Mouse (Mus musculus) hindbrain, embryonic 14.5 days (tissue): ENCODE data around the gene Engase. TPM values are rescaled to one million over a fixed set of nuclear protein-coding genes. Genes with fewer than 3 reads are reported as not detected.
A peak's percentile ranks its signal among the peaks of the same experiment; 100 is the strongest.

Source experiments
- ATAC-seq: fragments of 200-750 bp; cut with Nextera tagmentation; 2 replicates; pipeline ENCODE4 v1.8.0; 2017; ENCODE audit warnings: moderate number of reproducible peaks, mild to moderate bottlenecking, moderate TSS enrichment, moderate library complexity; ENCODE audit not compliant: low FRiP score
- DNase-seq: peaks from one replicate; pipeline ENCODE4 v3.0.0-alpha.2; 2015; ENCODE audit warnings: low spot score
- H3K27ac ChIP-seq: fragments of 300-500 bp; sonication (generic); 2 replicates; pipeline ENCODE4 v1.5.1; 2014; ENCODE audit warnings: mild to moderate bottlenecking, moderate library complexity
- H3K27me3 ChIP-seq: fragments of 300-500 bp; sonication (generic); 2 replicates; pipeline ENCODE4 v1.6.1; 2014; ENCODE audit warnings: mild to moderate bottlenecking, low read length, mixed read lengths; ENCODE audit not compliant: control insufficient read depth, insufficient read depth
- H3K36me3 ChIP-seq: fragments of 300-500 bp; sonication (generic); replicated peaks from 2 replicates; pipeline ENCODE4 v1.6.1; 2014; ENCODE audit not compliant: control insufficient read depth, insufficient read depth
- H3K4me1 ChIP-seq: fragments of 300-500 bp; sonication (generic); replicated peaks from 2 replicates; pipeline ENCODE4 v1.6.1; 2014; ENCODE audit warnings: antibody characterized with exemption, low read length, mixed read lengths; ENCODE audit not compliant: control insufficient read depth, insufficient read depth
- H3K4me2 ChIP-seq: fragments of 300-500 bp; sonication (generic); replicated peaks from 2 replicates; pipeline ENCODE4 v1.6.1; 2014; ENCODE audit warnings: mild to moderate bottlenecking, moderate library complexity
- H3K4me3 ChIP-seq: fragments of 300-500 bp; sonication (generic); replicated peaks from 2 replicates; pipeline ENCODE4 v1.5.1; 2014; ENCODE audit warnings: mild to moderate bottlenecking, low read length
- H3K9ac ChIP-seq: fragments of 300-500 bp; sonication (generic); 2 replicates; pipeline ENCODE4 v1.6.1; 2014
- H3K9me3 ChIP-seq: fragments of 300-500 bp; sonication (generic); 2 replicates; pipeline ENCODE4 v1.6.1; 2016; ENCODE audit warnings: low read length; ENCODE audit not compliant: control insufficient read depth
- WGBS: fragments of 180-500 bp; shearing (Covaris S2); extraction: QIAGEN DNeasy Blood & Tissue Kit; methylation state at CpG from one replicate; pipeline ENCODE4 v1.1.7; 2014; 5-methylcytosine and 5-hydroxymethylcytosine counted together
- polyA plus RNA-seq: library from polyadenylated mRNA; unstranded; fragments of >200 nt; fragmentation: Nextera tagmentation; extraction: Ambion mirVana; gene quantifications from 2 replicates; pipeline ENCODE4 v1.2.1, GENCODE M21; 2014

The Engase gene
- polyA plus RNA-seq, 1 experiment from 2014 or later, result 5.0 TPM

DNA sequence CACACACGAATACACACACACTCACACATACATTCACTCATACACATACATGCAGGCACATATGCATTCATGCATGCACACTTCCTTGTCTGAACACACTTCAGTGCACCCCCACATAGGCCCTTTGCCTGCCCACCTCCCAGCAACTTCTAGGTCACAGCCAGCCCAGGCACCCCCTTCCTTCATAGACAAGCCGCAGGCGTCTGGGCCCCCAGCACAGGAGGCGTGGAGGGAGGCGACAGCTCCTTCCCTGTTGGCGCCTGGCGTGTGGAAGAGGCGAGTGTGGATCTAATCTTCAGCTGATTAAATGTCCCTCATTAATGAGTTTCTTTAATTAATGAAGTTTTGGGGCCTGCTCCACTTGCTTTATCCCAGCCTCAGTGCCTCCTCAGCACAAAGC lies 53.7 kb downstream of the Engase start:
- Histone ChIP-seq H3K9ac (no peak overlapping the region), H3K36me3 (no peaks in the 10 kb centered on the region), H3K27ac (peak overlapping the region; percentile 64), H3K27me3 (no peaks in the 10 kb centered on the region), H3K4me2 (no peak overlapping the region), H3K4me1 (peaks cover 45% of the 10 kb centered on the region), H3K4me3 (no peak overlapping the region), H3K9me3 (no peaks in the 10 kb centered on the region)
- WGBS, result 64% methylated on average over 8 of the region's 8 CpGs
- DNase-seq (no peak), ATAC-seq (no peak)

DNA sequence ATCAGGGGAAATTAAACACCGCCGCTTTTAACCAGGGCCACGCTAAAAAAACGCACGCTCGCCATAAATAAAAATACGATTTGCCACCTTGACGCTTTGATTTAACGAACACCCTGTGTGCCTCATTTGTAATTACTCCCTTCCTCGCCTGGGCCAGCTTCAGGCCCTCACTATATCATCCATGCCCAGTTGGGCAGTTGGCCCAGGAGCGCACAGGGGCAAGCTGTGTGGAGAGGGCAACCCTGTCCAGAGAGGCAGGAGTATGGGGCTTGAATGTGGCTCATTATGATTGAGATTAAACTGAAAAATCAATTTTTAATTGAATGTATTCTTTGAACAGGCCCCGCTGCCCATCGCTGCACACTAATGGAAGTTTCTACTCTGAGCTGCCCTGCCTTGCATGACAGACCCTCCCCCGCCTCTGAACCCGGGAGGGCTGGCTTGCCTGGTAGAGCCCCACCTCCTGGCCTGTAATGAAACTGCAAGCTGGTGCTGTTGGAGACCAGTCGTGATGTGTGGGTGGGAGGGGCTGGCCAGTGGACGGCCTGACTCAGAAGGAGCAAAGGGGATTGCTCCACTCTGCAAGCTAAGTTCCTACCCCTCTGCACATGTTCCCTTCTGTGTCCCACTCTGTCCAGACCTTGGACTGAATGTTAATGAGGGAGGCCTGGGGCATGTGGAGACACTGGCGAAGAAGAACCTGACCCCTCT lies 57.9 kb downstream of the Engase start:
- DNase-seq, result peak; percentile 57
- no peak overlapping the region for H3K9ac ChIP-seq
- H3K9me3 ChIP-seq, result no peaks in the 10 kb centered on the region
- 35% methylated on average over 18 of the region's 18 CpGs for WGBS
- H3K27me3 ChIP-seq, result no peaks in the 10 kb centered on the region
- peaks cover 32% of the 10 kb centered on the region for H3K4me1 ChIP-seq
- peak; percentile 38; the same call in 1 of the 2 replicates for ATAC-seq
- H3K27ac ChIP-seq, result no peak overlapping the region
- no peak overlapping the region for H3K4me3 ChIP-seq
- no peak overlapping the region for H3K4me2 ChIP-seq
- no peaks in the 10 kb centered on the region for H3K36me3 ChIP-seq

- H3K4me1 ChIP-seq, result peaks cover 28% of the 10 kb centered on the region; the same call in 1 of the 2 replicates
- no peak overlapping the region for H3K27ac ChIP-seq
- no peak for DNase-seq
- ATAC-seq, result no peak
- H3K4me2 ChIP-seq, result no peak overlapping the region
- no peaks in the 10 kb centered on the region for H3K9me3 ChIP-seq
- H3K9ac ChIP-seq, result no peak overlapping the region
- H3K36me3 ChIP-seq, result no peaks in the 10 kb centered on the region
- WGBS, result 65% methylated on average over 11 of the region's 11 CpGs
- no peak overlapping the region for H3K4me3 ChIP-seq
- H3K27me3 ChIP-seq, result no peaks in the 10 kb centered on the region
Observed at GRCm38 (mm10) chr11:118538008-118538407, 61.4 kb downstream of the Engase start.

Other genes with a start within 250 kb of the Engase start
- 18.1 and 18.7 TPM in 2 replicates for gene Cyth1, start 228.2 kb upstream of the Engase start, polyA plus RNA-seq
- gene Usp36, start 186.6 kb upstream of the Engase start, polyA plus RNA-seq, result 11.9 and 13.6 TPM in 2 replicates
- 0.17 TPM in 1 of 2 replicates, not detected in the other for gene Cep295nl, start 134.3 kb upstream of the Engase start, polyA plus RNA-seq
- 94.3 and 114 TPM in 2 replicates for gene Timp2, start 121.1 kb upstream of the Engase start, polyA plus RNA-seq
- 4.0 and 4.7 TPM in 2 replicates for gene Lgals3bp, start 74.7 kb upstream of the Engase start, polyA plus RNA-seq
- gene Cant1, start 57.7 kb upstream of the Engase start, polyA plus RNA-seq, result 25.4 and 26.9 TPM in 2 replicates
- 5.0 and 5.2 TPM in 2 replicates for gene C1qtnf1, start 48.6 kb upstream of the Engase start, polyA plus RNA-seq